ENCODE assay signal across 18 mouse cellular contexts in genomic region chr14:26911201-26911600, GRCm38 (mm10). TPM values are rescaled to one million over a fixed set of nuclear protein-coding genes. Genes with fewer than 3 reads are reported as not detected.
DNase-seq lines count a peak whose midpoint lies in the region; TF ChIP-seq lines count a peak whose summit lies in the region.
"Had no signal": no experiment of that assay in that cellular context is flagged by ENCODE, and none has a peak within 500 bp of the region (broad histone marks: within the 10 kb centered on the region; RNA-seq: fewer than 3 reads in every experiment).

No protein-coding gene starts in this region.

- no peak overlapping the region for H3K4me3 ChIP-seq in heart, adult 2 months
- H3K4me3 ChIP-seq in heart, embryonic 10.5 days, result no peak overlapping the region
- no peak overlapping the region for H3K4me3 ChIP-seq in hindbrain, embryonic 10.5 days
- H3K4me3 ChIP-seq: limb, embryonic 12.5 days; midbrain, embryonic 12.5 days; stomach, embryonic 15.5 days had no signal

- H3K9ac ChIP-seq in heart, adult 2 months (ENCODE audit: low read depth, low read length), result no peak overlapping the region
- H3K9ac ChIP-seq: limb, embryonic 12.5 days; liver, postnatal 0 days; midbrain, embryonic 12.5 days; stomach, embryonic 15.5 days had no signal

- DNase-seq in heart, adult 2 months, result peak in 1 of 2 experiments; percentile 30
- no peak for DNase-seq in heart, embryonic 10.5 days (ENCODE audit: low spot score)
- DNase-seq in NIH3T3 (ENCODE audit: low read depth), result peak; percentile 15
- DNase-seq in heart, postnatal 10 days, result peak; percentile 37 to 43
- DNase-seq in kidney, postnatal 4 days, result peak; percentile 12 to 48
- DNase-seq in hindbrain, embryonic 10.5 days (ENCODE audit: low spot score), result no peak
- no peak for DNase-seq in testis, postnatal 10 days (ENCODE audit: low spot score)
- no peak for DNase-seq in layer of hippocampus, postnatal 25 days (ENCODE audit: extremely low spot score in 1 of 2, low spot score in 1 of 2)
- DNase-seq: cerebellum, adult 11-12 months; embryo, embryonic 11 days; gastrocnemius, postnatal 14 days; layer of hippocampus, postnatal 36 days; liver, postnatal 0 days; thymus, postnatal 36 days had no signal

- intact Hi-C loops in heart, adult 2 months (cut with DNase I), result no loop called here
- intact Hi-C loops in heart, postnatal 10 days (cut with DNase I), result no loop called here

- H3K36me3 ChIP-seq in heart, adult 2 months (ENCODE audit: control insufficient read depth, insufficient read depth, low read length), result no peaks in the 10 kb centered on the region
- no peaks in the 10 kb centered on the region for H3K36me3 ChIP-seq in heart, embryonic 10.5 days
- H3K36me3 ChIP-seq in hindbrain, embryonic 10.5 days, result no peaks in the 10 kb centered on the region
- H3K36me3 ChIP-seq: limb, embryonic 12.5 days; midbrain, embryonic 12.5 days; stomach, embryonic 15.5 days had no signal

- no peaks in the 10 kb centered on the region; the same call in 1 of the 2 replicates for H3K4me1 ChIP-seq in heart, adult 2 months (ENCODE audit: control insufficient read depth, insufficient read depth, low read length)
- H3K4me1 ChIP-seq in heart, embryonic 10.5 days, result no peaks in the 10 kb centered on the region; the same call in 1 of the 2 replicates
- peaks cover 6% of the 10 kb centered on the region; the same call in 1 of the 2 replicates for H3K4me1 ChIP-seq in hindbrain, embryonic 10.5 days (replicated peaks)
- H3K4me1 ChIP-seq: limb, embryonic 12.5 days; midbrain, embryonic 12.5 days; stomach, embryonic 15.5 days had no signal

- no peak for TF ChIP-seq EP300 in heart, adult 2 months (IDR thresholded peaks at IDR 0.05; ENCODE audit: insufficient read depth, low read depth, low read length)

- H3K9me3 ChIP-seq in heart, embryonic 10.5 days, result no peaks in the 10 kb centered on the region
- H3K9me3 ChIP-seq in hindbrain, embryonic 10.5 days, result no peaks in the 10 kb centered on the region
- H3K9me3 ChIP-seq: limb, embryonic 12.5 days; midbrain, embryonic 12.5 days; stomach, embryonic 15.5 days had no signal

- 25% methylated on average over 6 of the region's 6 CpGs for WGBS in heart, adult 2 months
- WGBS in heart, embryonic 10.5 days, result 64% methylated on average over 6 of the region's 6 CpGs
- WGBS in hindbrain, embryonic 10.5 days, result 80% methylated on average over 6 of the region's 6 CpGs

- peak overlapping the region; percentile 20; the same call in 1 of the 2 replicates for H3K27ac ChIP-seq in heart, adult 2 months
- H3K27ac ChIP-seq in heart, embryonic 10.5 days, result no peak overlapping the region
- H3K27ac ChIP-seq in hindbrain, embryonic 10.5 days, result no peak overlapping the region
- H3K27ac ChIP-seq: limb, embryonic 12.5 days; midbrain, embryonic 12.5 days; stomach, embryonic 15.5 days had no signal

- H3K27me3 ChIP-seq in heart, adult 2 months (ENCODE audit: control insufficient read depth, insufficient read depth, low read length), result no peaks in the 10 kb centered on the region
- no peaks in the 10 kb centered on the region for H3K27me3 ChIP-seq in heart, embryonic 10.5 days (ENCODE audit: insufficient read depth, poor library complexity, severe bottlenecking)
- H3K27me3 ChIP-seq in hindbrain, embryonic 10.5 days (ENCODE audit: insufficient read depth, poor library complexity, severe bottlenecking), result no peaks in the 10 kb centered on the region
- H3K27me3 ChIP-seq: limb, embryonic 12.5 days; midbrain, embryonic 12.5 days; stomach, embryonic 15.5 days had no signal

- no peaks in the 10 kb centered on the region for H3K79me2 ChIP-seq in heart, adult 2 months (replicated peaks; ENCODE audit: control insufficient read depth, insufficient read depth, low read length)

- no peak for TF ChIP-seq POLR2A in heart, adult 2 months (IDR thresholded peaks at IDR 0.05; ENCODE audit: insufficient read depth, low read depth, low read length)

- TF ChIP-seq CTCF in heart, adult 2 months (IDR thresholded peaks at IDR 0.05), result no peak

RNA-seq across cellular contexts. Expression of gene Asb14, which starts 16.8 kb away (rescaled TPM):
- 10 to 100 TPM; 84.6 to 95.5 TPM for total RNA-seq in heart, adult 2 months (2021)
- 87.8 and 148 TPM in 2 replicates for polyA plus RNA-seq in heart, adult 2 months (2012; rRNA removed)
- 0.23 TPM in 1 of 2 replicates, not detected in the other for polyA plus RNA-seq in heart, embryonic 10.5 days (2016; fragmentation: Nextera tagmentation; extraction: Ambion mirVana)
- total RNA-seq in heart, postnatal 10 days (2021), result 10 to 100 TPM; 26.5 to 38.2 TPM
- not detected in 2 replicates for polyA plus RNA-seq in hindbrain, embryonic 10.5 days (2016; fragmentation: Nextera tagmentation; extraction: Ambion mirVana)
- not detected for total RNA-seq in layer of hippocampus, postnatal 25 days (2021)
- total RNA-seq: hematopoietic stem cell, adult 5-6 weeks; layer of hippocampus, postnatal 36 days had no signal
- polyA plus RNA-seq: limb, embryonic 12.5 days; liver, postnatal 0 days; midbrain, embryonic 12.5 days had no signal

RNA-seq across cellular contexts. Expression of gene Appl1, which starts 59.8 kb away (rescaled TPM):
- total RNA-seq in heart, adult 2 months (2021), result 10 to 100 TPM; 18.9 to 19.5 TPM
- 3.6 and 11.2 TPM in 2 replicates for polyA plus RNA-seq in heart, adult 2 months (2012; rRNA removed)
- polyA plus RNA-seq in heart, embryonic 10.5 days (2016; fragmentation: Nextera tagmentation; extraction: Ambion mirVana), result 26.3 and 29.7 TPM in 2 replicates
- total RNA-seq in heart, postnatal 10 days (2021), result 10 to 100 TPM; 21.8 to 26.7 TPM
- 26.6 and 29.8 TPM in 2 replicates for polyA plus RNA-seq in hindbrain, embryonic 10.5 days (2016; fragmentation: Nextera tagmentation; extraction: Ambion mirVana)
- 10 to 100 TPM; 57.9 to 59.0 TPM for total RNA-seq in layer of hippocampus, postnatal 25 days (2021)

Comparison
In these comparisons a context has a peak if more than half of its experiments do, and no peak if none do; other contexts are left out.
1. DNase-seq: peak in NIH3T3 (single experiment), heart, postnatal 10 days (2 of 2) and kidney, postnatal 4 days (2 of 2); none in heart, embryonic 10.5 days (single experiment), hindbrain, embryonic 10.5 days (single experiment), testis, postnatal 10 days (single experiment) and layer of hippocampus, postnatal 25 days (0 of 2).
2. RNA of gene Asb14, which starts 16.8 kb away (total RNA-seq): 84.6 to 95.5 TPM in heart, adult 2 months and 26.5 to 38.2 TPM in heart, postnatal 10 days; not detected in layer of hippocampus, postnatal 25 days; every median in the first group is over 10 times any median in the second.